Mouse (Mus musculus) limb, embryonic 13.5 days (tissue): ENCODE data around the gene Sfrp2. TPM values are rescaled to one million over a fixed set of nuclear protein-coding genes. Genes with fewer than 3 reads are reported as not detected.

ENCODE experiments used
- ATAC-seq: fragments of 200-750 bp; cut with Nextera tagmentation; 2 replicates; pipeline ENCODE4 v1.8.0; 2017; ENCODE audit warnings: low read depth, moderate number of reproducible peaks, moderate TSS enrichment; ENCODE audit not compliant: low FRiP score
- H3K27ac ChIP-seq: fragments of 300-500 bp; sonication (generic); 2 replicates; pipeline ENCODE4 v1.5.1; 2015; ENCODE audit warnings: inconsistent platforms, mild to moderate bottlenecking, moderate library complexity
- H3K27me3 ChIP-seq: fragments of 300-500 bp; sonication (generic); 2 replicates; pipeline ENCODE4 v1.6.1; 2015; ENCODE audit warnings: mild to moderate bottlenecking, inconsistent platforms
- H3K36me3 ChIP-seq: fragments of 300-500 bp; sonication (generic); 2 replicates; pipeline ENCODE4 v1.6.1; 2015; ENCODE audit warnings: inconsistent platforms, mild to moderate bottlenecking, moderate library complexity
- H3K4me1 ChIP-seq: fragments of 300-500 bp; sonication (generic); 2 replicates; pipeline ENCODE4 v1.6.1; 2015; ENCODE audit warnings: inconsistent platforms
- H3K4me2 ChIP-seq: fragments of 300-500 bp; sonication (generic); replicated peaks from 2 replicates; pipeline ENCODE4 v1.6.1; 2015; ENCODE audit warnings: inconsistent platforms, mild to moderate bottlenecking, moderate library complexity
- H3K4me3 ChIP-seq: fragments of 300-500 bp; sonication (generic); 2 replicates; pipeline ENCODE4 v1.5.1; 2015; ENCODE audit warnings: moderate library complexity, mild to moderate bottlenecking, inconsistent platforms
- H3K9ac ChIP-seq: fragments of 300-500 bp; sonication (generic); 2 replicates; pipeline ENCODE4 v1.6.1; 2015; ENCODE audit warnings: mild to moderate bottlenecking, inconsistent platforms
- H3K9me3 ChIP-seq: fragments of 300-500 bp; sonication (generic); 2 replicates; pipeline ENCODE4 v1.6.1; 2016; ENCODE audit warnings: inconsistent platforms
- WGBS: fragments of 180-500 bp; shearing (Covaris S2); methylation state at CpG from one replicate; pipeline ENCODE4 v1.1.7; 2015; 5-methylcytosine and 5-hydroxymethylcytosine counted together
- polyA plus RNA-seq: library from polyadenylated mRNA; unstranded; fragments of >200 nt; fragmentation: Nextera tagmentation; extraction: Ambion mirVana; gene quantifications from 2 replicates; pipeline ENCODE4 v1.2.1, GENCODE M21; 2015

The Sfrp2 gene
- polyA plus RNA-seq = 419 and 465 TPM in 2 replicates

- Histone ChIP-seq H3K27me3 (peaks cover 12% of the 10 kb centered on the region), H3K36me3 (peaks cover 20% of the 10 kb centered on the region), H3K27ac (peak within 1 kb of the TSS; percentile 89), H3K4me1 (peaks cover 64% of the 10 kb centered on the region), H3K4me2 (peak within 1 kb of the TSS; percentile 88), H3K4me3 (peak within 1 kb of the TSS; percentile 72), H3K9ac (peak within 1 kb of the TSS; percentile 86), H3K9me3 (no peaks in the 10 kb centered on the region)
- peak; percentile 86 for ATAC-seq
- under 1% methylated on average over 82 of the region's 82 CpGs for WGBS
These were observed at the start of gene Sfrp2 for GRCm38 (mm10) chr3:83765871-83766725. Sfrp2 (plus strand) TSS chr3:83766321.

- no peaks in the 10 kb centered on the region for H3K36me3 ChIP-seq
- peak; percentile 77 for ATAC-seq
- 37% methylated on average over 7 of the region's 7 CpGs for WGBS
These were observed 48.4 kb upstream of the Sfrp2 start for GRCm38 (mm10) chr3:83717643-83718231.

DNA sequence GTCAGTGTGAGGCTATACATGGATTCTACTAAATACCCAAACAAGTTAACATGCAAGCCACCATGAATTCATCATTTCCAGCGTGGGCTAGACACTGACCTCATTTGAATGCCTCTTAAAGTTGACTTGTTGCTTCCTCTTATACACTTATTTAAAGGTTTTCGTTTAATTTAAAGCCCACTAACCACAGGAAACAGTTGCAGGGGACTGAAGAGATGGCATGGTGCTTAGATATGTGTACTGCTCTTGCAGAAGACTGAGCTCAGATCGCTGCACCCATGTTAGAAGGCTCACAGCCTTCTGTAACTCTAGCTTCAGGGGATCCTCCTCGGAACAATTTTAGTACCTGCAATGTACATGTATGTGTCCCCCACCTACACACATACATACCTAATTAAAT lies 47.5 kb upstream of the Sfrp2 start:
- Histone ChIP-seq H3K27me3 (0 out of 2 replicates have a peak, but pooled peaks cover 2% of the 10 kb centered on the region), H3K9me3 (no peaks in the 10 kb centered on the region), H3K4me3 (no peak overlapping the region), H3K4me1 (peaks cover 32% of the 10 kb centered on the region), H3K9ac (no peak overlapping the region), H3K27ac (no peak overlapping the region), H3K36me3 (no peaks in the 10 kb centered on the region), H3K4me2 (no peak overlapping the region)
- 59% methylated on average over 4 of the region's 4 CpGs for WGBS
- ATAC-seq = no peak

More at GRCm38 (mm10) chr3:83717643-83718231, 48.4 kb upstream of the Sfrp2 start:
- Histone ChIP-seq H3K9me3 (no peaks in the 10 kb centered on the region), H3K4me2 (no peak overlapping the region), H3K4me3 (no peak overlapping the region), H3K9ac (no peak overlapping the region), H3K4me1 (peaks cover 32% of the 10 kb centered on the region), H3K27ac (no peak overlapping the region), H3K27me3 (0 out of 2 replicates have a peak, but pooled peaks cover 4% of the 10 kb centered on the region)

DNA sequence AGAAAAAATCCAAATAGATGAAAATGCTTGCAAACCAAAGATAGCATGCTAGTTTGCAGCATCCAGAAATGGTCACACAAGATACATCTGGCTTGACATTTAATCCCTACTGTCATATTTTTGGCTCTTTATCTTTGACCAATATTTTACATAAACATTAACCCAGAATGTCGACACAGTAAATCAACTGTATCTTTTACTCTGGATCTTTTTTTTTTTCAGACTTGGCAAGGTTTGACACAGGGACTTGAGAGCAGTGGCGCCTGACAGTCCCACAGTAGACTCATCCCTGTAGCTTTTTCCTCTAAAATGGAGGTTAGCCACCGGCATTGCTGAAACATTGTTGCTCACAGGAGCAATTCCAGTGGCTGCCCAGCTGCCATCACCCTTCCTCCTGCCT lies 37.9 kb upstream of the Sfrp2 start:
- 85% methylated on average over 3 of the region's 3 CpGs for WGBS
- Histone ChIP-seq H3K4me1 (peaks cover 17% of the 10 kb centered on the region), H3K36me3 (no peaks in the 10 kb centered on the region), H3K9me3 (peaks cover 5% of the 10 kb centered on the region; the same call in 1 of the 2 replicates), H3K27ac (no peak overlapping the region), H3K4me3 (no peak overlapping the region), H3K9ac (no peak overlapping the region), H3K4me2 (no peak overlapping the region), H3K27me3 (peaks cover 4% of the 10 kb centered on the region; the same call in 1 of the 2 replicates)
- ATAC-seq = no peak

DNA sequence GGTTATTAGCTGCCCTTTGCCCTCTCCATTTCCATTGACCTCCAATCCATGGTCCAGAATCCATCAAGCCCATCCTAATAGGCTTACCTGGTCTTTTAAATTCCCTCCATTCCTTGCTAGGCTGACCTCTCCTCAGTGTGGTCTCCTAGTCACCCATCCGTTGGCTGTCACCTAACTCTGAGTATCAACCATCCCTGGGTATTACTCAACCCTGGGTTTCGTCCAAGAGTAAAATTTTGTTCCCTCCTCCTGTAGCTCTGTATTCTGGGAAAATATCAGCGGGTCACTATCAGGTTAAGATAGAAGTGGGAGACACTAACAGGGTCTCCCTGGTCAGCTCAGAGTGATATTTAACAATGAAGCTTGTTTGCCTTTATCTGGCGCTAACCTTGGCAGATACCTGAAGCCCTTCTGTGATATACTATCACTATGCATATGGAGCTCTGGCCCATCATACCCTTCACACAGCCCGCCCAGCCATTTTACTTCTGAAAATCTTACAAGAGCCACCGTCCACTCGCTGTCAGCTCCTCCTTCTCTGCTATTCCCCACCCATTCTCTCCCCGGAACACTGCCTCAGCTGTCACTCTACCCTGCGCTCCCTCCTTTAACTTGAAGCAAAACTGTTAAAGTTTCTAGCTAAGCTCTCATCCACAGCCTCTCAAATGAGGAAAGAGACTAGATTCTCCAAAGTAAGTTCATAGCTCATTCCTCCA lies 37.3 kb upstream of the Sfrp2 start:
- no peak for ATAC-seq
- no peak overlapping the region for H3K4me2 ChIP-seq
- peaks cover 23% of the 10 kb centered on the region for H3K4me1 ChIP-seq
- H3K9ac ChIP-seq = no peak overlapping the region
- H3K27me3 ChIP-seq = peaks cover 4% of the 10 kb centered on the region; the same call in 1 of the 2 replicates
- peaks cover 5% of the 10 kb centered on the region; the same call in 1 of the 2 replicates for H3K9me3 ChIP-seq
- H3K4me3 ChIP-seq = no peak overlapping the region
- no peaks in the 10 kb centered on the region for H3K36me3 ChIP-seq
- no peak overlapping the region for H3K27ac ChIP-seq
- WGBS = 84% methylated on average over 9 of the region's 9 CpGs

GRCm38 (mm10) chr3:83733985-83734384 lies 32.1 kb upstream of the Sfrp2 start:
- peaks cover 1% of the 10 kb centered on the region; the same call in 1 of the 2 replicates for H3K27me3 ChIP-seq
- no peak overlapping the region for H3K9ac ChIP-seq
- no peak overlapping the region for H3K4me2 ChIP-seq
- no peaks in the 10 kb centered on the region for H3K36me3 ChIP-seq
- H3K9me3 ChIP-seq = no peaks in the 10 kb centered on the region
- ATAC-seq = peak; percentile 76
- peaks cover 33% of the 10 kb centered on the region for H3K4me1 ChIP-seq
- no peak overlapping the region for H3K4me3 ChIP-seq
- WGBS = 61% methylated on average over 8 of the region's 8 CpGs
- no peak overlapping the region for H3K27ac ChIP-seq

- H3K9me3 ChIP-seq = no peaks in the 10 kb centered on the region
- H3K36me3 ChIP-seq = no peaks in the 10 kb centered on the region
- H3K27me3 ChIP-seq = no peaks in the 10 kb centered on the region
- no peak overlapping the region for H3K9ac ChIP-seq
- H3K4me1 ChIP-seq = peaks cover 28% of the 10 kb centered on the region
- no peak for ATAC-seq
- H3K4me3 ChIP-seq = no peak overlapping the region
- H3K27ac ChIP-seq = no peak overlapping the region
- no peak overlapping the region for H3K4me2 ChIP-seq
- WGBS = 79% methylated on average over 4 of the region's 4 CpGs
These were observed 29.1 kb upstream of the Sfrp2 start for GRCm38 (mm10) chr3:83736980-83737379.

- no peak for ATAC-seq
- H3K36me3 ChIP-seq = no peaks in the 10 kb centered on the region
- no peak overlapping the region for H3K4me2 ChIP-seq
- H3K27me3 ChIP-seq = no peaks in the 10 kb centered on the region
- no peak overlapping the region for H3K4me3 ChIP-seq
- no peak overlapping the region for H3K27ac ChIP-seq
- H3K4me1 ChIP-seq = no peaks in the 10 kb centered on the region
- no peak overlapping the region for H3K9ac ChIP-seq
- 72% methylated on average over 2 of the region's 2 CpGs for WGBS
- H3K9me3 ChIP-seq = no peaks in the 10 kb centered on the region
These were observed 25.9 kb upstream of the Sfrp2 start for GRCm38 (mm10) chr3:83740246-83740645.

DNA sequence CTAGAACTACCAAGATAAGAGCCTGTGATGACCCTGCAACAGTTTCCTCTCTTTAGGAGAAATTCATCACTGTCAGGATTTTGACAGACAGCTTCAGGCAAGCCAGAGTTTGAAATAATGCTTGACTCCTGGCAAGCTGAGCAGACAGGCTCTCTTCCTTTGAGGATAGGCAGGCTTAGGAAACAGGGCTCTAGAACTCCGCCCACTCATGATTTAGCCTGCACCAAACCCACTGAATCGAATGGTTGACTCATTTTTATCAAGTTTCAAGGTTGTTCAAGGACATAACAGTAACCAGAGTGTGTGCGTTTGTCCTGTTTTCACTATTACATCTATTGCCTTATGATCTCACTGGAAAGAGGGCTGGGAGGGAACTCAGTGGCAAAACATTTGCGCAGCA lies 18.8 kb upstream of the Sfrp2 start:
- Histone ChIP-seq H3K36me3 (no peaks in the 10 kb centered on the region), H3K4me1 (peaks cover 27% of the 10 kb centered on the region), H3K27ac (no peak overlapping the region), H3K4me2 (no peak overlapping the region), H3K9me3 (no peaks in the 10 kb centered on the region), H3K27me3 (peaks cover 4% of the 10 kb centered on the region; the same call in 1 of the 2 replicates), H3K9ac (no peak overlapping the region), H3K4me3 (no peak overlapping the region)
- ATAC-seq = no peak
- 75% methylated on average over 4 of the region's 4 CpGs for WGBS

DNA sequence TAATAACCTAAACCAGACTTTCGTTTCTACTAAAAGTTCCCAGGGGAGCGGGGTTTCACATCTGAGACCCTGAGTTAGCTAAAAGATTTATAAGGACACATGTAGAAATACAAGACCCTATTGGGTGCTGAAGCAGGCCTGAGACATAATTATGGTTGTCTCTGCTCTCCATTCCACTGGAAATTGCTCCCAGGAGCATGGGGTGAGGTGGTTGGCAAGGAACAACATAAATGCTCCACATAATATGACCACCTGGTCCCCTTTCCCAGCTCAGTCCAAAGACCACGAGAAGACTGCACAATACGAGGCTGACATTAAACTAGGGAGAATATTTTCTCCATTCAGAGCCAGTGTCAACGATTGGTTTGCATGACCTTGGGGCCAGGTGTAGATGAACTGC lies 18.2 kb upstream of the Sfrp2 start:
- Histone ChIP-seq H3K9ac (no peak overlapping the region), H3K4me3 (no peak overlapping the region), H3K27ac (no peak overlapping the region), H3K4me1 (peaks cover 28% of the 10 kb centered on the region), H3K27me3 (peaks cover 4% of the 10 kb centered on the region; the same call in 1 of the 2 replicates), H3K36me3 (no peaks in the 10 kb centered on the region), H3K9me3 (no peaks in the 10 kb centered on the region), H3K4me2 (no peak overlapping the region)
- no peak for ATAC-seq
- WGBS = 37% methylated on average over 5 of the region's 5 CpGs

DNA sequence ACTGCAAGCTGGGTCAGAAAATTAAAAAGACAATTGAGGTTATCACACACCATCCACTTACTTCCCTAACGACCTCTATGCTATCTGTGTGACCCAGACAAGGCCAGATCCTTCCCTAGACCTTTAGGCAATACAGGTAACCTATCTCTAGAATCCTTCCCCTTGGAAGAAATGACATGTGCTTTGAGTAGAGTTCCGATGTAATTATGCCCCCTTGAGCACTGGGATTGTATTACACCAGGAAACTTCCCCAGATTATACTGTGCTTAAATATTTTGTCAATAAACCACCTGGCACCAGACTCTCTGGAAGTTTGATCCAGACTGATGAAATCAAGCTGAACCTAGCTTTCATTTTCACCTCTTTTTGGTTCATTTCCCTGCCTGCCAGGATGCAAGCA lies 14.5 kb upstream of the Sfrp2 start:
- H3K4me3 ChIP-seq = no peak overlapping the region
- no peak overlapping the region for H3K4me2 ChIP-seq
- H3K9ac ChIP-seq = no peak overlapping the region
- 41% methylated on average over 2 of the region's 2 CpGs for WGBS
- no peak for ATAC-seq
- H3K9me3 ChIP-seq = no peaks in the 10 kb centered on the region
- H3K4me1 ChIP-seq = peaks cover 38% of the 10 kb centered on the region
- H3K36me3 ChIP-seq = no peaks in the 10 kb centered on the region
- H3K27ac ChIP-seq = no peak overlapping the region
- H3K27me3 ChIP-seq = peaks cover 4% of the 10 kb centered on the region; the same call in 1 of the 2 replicates

- no peak for ATAC-seq
- H3K9ac ChIP-seq = no peak overlapping the region
- H3K9me3 ChIP-seq = no peaks in the 10 kb centered on the region
- no peaks in the 10 kb centered on the region for H3K36me3 ChIP-seq
- no peak overlapping the region for H3K4me2 ChIP-seq
- H3K27me3 ChIP-seq = peaks cover 4% of the 10 kb centered on the region; the same call in 1 of the 2 replicates
- H3K27ac ChIP-seq = no peak overlapping the region
- WGBS = 89% methylated on average over 5 of the region's 5 CpGs
- no peak overlapping the region for H3K4me3 ChIP-seq
- peaks cover 36% of the 10 kb centered on the region for H3K4me1 ChIP-seq
These were observed 13.9 kb upstream of the Sfrp2 start for GRCm38 (mm10) chr3:83752196-83752595.
